Mouse (Mus musculus): Measurements from ENCODE around the gene Sufu.

GRCm38 (mm10) chr19:46416276-46416675, 19.6 kb downstream of the Sufu start:
- TF ChIP-seq CTCF (IDR thresholded peaks at IDR 0.05; ENCODE audit: extremely low read depth, insufficient read depth, insufficient read length, insufficient replicate concordance) (no peak), POLR2A (IDR thresholded peaks at IDR 0.05; ENCODE audit: low read depth, low read length) (no peak)
